Mouse (Mus musculus): ENCODE measurements around the gene Susd4.

GRCm38 (mm10) chr1:182727541-182727940 lies 36.1 kb upstream of the Susd4 start:
- no peak for TF ChIP-seq MAZ (IDR thresholded peaks at IDR 0.05; ENCODE audit: low read depth, low read length)
- no peak for TF ChIP-seq NELFE (IDR thresholded peaks at IDR 0.05; ENCODE audit: low read depth, low read length)
- no peak for TF ChIP-seq CTCF (conservative IDR thresholded peaks at IDR 0.05 in 1 of 2, IDR thresholded peaks at IDR 0.05 in 1 of 2; ENCODE audit: low read depth in 2 of 2, low read length in 2 of 2)
- no peak for TF ChIP-seq MEF2A (IDR thresholded peaks at IDR 0.05; ENCODE audit: borderline replicate concordance, low read depth, low read length)
- TF ChIP-seq POLR2A (IDR thresholded peaks at IDR 0.05; ENCODE audit: low read depth, low read length) = no peak
- no peak for TF ChIP-seq ETS1 (conservative IDR thresholded peaks at IDR 0.05; ENCODE audit: low read depth, low read length)

Data from CH12.LX (cell line).